Comparison of ENCODE assay signal across 9 mouse cellular contexts in the genomic region with DNA sequence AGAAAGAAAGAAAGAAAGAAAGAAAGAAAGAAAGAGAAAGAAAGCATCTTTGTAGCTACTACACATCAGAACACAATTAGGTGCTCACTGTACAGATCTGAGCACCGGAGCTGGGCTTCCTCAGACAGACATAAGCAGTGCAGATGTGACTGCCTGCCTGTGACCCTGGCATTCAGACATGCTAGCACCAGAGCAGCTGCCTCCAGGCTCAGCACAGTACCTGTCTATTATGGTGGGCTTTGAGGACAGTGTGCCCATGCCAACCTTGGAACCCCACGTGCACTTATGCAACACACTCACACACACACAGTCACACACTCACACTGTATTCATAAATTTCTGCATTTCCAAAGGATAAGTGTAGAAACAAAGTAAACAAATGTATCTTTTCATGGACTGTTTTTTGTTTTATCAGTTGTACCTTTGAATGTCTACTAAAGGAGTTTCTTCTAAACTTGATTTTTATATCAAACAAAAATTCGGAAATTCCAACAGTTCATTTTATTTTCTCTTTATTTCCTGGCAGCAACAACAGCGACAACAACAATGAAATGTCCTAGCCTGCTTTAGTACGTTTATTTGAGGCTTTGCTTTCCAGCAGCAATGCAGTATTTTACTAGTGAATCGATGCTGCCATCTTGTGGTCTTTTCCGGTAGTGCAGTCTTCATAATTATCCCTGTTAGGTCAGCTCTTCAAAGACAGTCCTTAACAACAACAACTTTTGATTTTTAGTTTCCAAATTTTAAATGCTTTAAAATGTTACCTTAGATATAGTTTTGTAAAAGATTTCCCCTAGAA. TPM values are rescaled to one million over a fixed set of nuclear protein-coding genes. Genes with fewer than 3 reads are reported as not detected.
DNase-seq lines count a peak whose midpoint lies in the region; ATAC-seq and TF ChIP-seq lines count a peak whose summit lies in the region.
"Had no signal": no experiment of that assay in that cellular context is flagged by ENCODE, and none has a peak within 500 bp of the region (broad histone marks: within the 10 kb centered on the region; RNA-seq: fewer than 3 reads in every experiment).

No protein-coding gene starts in this region.

- H3K4me3 ChIP-seq in heart, embryonic 13.5 days = no peak overlapping the region
- no peak overlapping the region for H3K4me3 ChIP-seq in kidney, embryonic 15.5 days (replicated peaks)
- H3K4me3 ChIP-seq in limb, embryonic 14.5 days (replicated peaks; ENCODE audit: low read length) = no peak overlapping the region
- H3K4me3 ChIP-seq in testis, adult 2 months (ENCODE audit: control insufficient read depth, low read depth, low read length) = no peak overlapping the region
- H3K4me3 ChIP-seq: stomach, embryonic 15.5 days had no signal

- no peaks in the 10 kb centered on the region for H3K9me3 ChIP-seq in heart, embryonic 13.5 days
- H3K9me3 ChIP-seq in kidney, embryonic 15.5 days (replicated peaks) = no peaks in the 10 kb centered on the region
- no peaks in the 10 kb centered on the region for H3K9me3 ChIP-seq in limb, embryonic 14.5 days (ENCODE audit: control insufficient read depth, low read length)
- H3K9me3 ChIP-seq: stomach, embryonic 15.5 days had no signal

- peaks cover 16% of the 10 kb centered on the region for H3K4me1 ChIP-seq in heart, embryonic 13.5 days
- H3K4me1 ChIP-seq in kidney, embryonic 15.5 days = no peaks in the 10 kb centered on the region
- H3K4me1 ChIP-seq in limb, embryonic 14.5 days (ENCODE audit: control insufficient read depth, insufficient read depth, low read length) = no peaks in the 10 kb centered on the region
- no peaks in the 10 kb centered on the region for H3K4me1 ChIP-seq in testis, adult 2 months (ENCODE audit: control insufficient read depth, insufficient read depth, low read length)
- H3K4me1 ChIP-seq: stomach, embryonic 15.5 days had no signal

- peak; percentile 94 for ATAC-seq in CD4-positive, CD25-positive, alpha-beta regulatory T cell, adult 4 months
- no peak; the same call in 1 of the 2 replicates for ATAC-seq in heart, embryonic 13.5 days (ENCODE audit: extremely low read depth, insufficient number of reproducible peaks, low FRiP score, low TSS enrichment)
- peak; percentile 90 for ATAC-seq in kidney, embryonic 15.5 days (replicated peaks; ENCODE audit: low FRiP score)
- peak; percentile 57; the same call in 1 of the 2 replicates for ATAC-seq in limb, embryonic 14.5 days (ENCODE audit: low FRiP score, low read depth)
- peak; percentile 68; the same call in 1 of the 2 replicates for ATAC-seq in monocyte, adult 5-6 weeks (replicated peaks; ENCODE audit: insufficient number of reproducible peaks, low FRiP score, low TSS enrichment, poor library complexity, severe bottlenecking)

- no peak overlapping the region for H3K27ac ChIP-seq in heart, embryonic 13.5 days (replicated peaks)
- H3K27ac ChIP-seq in kidney, embryonic 15.5 days = no peak overlapping the region
- no peak overlapping the region for H3K27ac ChIP-seq in limb, embryonic 14.5 days (replicated peaks; ENCODE audit: low read depth, low read length)
- no peak overlapping the region for H3K27ac ChIP-seq in testis, adult 2 months (ENCODE audit: control insufficient read depth, insufficient read depth, low read depth, low read length)
- H3K27ac ChIP-seq: stomach, embryonic 15.5 days had no signal

- WGBS in heart, embryonic 13.5 days = 11% methylated on average over 7 of the region's 7 CpGs
- 10% methylated on average over 7 of the region's 7 CpGs for WGBS in kidney, embryonic 15.5 days
- 8% methylated on average over 7 of the region's 7 CpGs for WGBS in limb, embryonic 14.5 days

- peak; percentile 7; the same call in 1 of the 2 replicates for TF ChIP-seq CTCF in testis, adult 2 months (IDR thresholded peaks at IDR 0.05; ENCODE audit: control insufficient read depth, insufficient read depth, insufficient replicate concordance, low read depth, low read length)

- H3K36me3 ChIP-seq in heart, embryonic 13.5 days = peaks cover 11% of the 10 kb centered on the region; the same call in 1 of the 2 replicates
- peaks cover 8% of the 10 kb centered on the region; the same call in 1 of the 2 replicates for H3K36me3 ChIP-seq in kidney, embryonic 15.5 days
- peaks cover 3% of the 10 kb centered on the region for H3K36me3 ChIP-seq in limb, embryonic 14.5 days (ENCODE audit: control insufficient read depth, insufficient read depth, low read length)
- no peaks in the 10 kb centered on the region for H3K36me3 ChIP-seq in testis, adult 2 months (ENCODE audit: control insufficient read depth, insufficient read depth, low read length)
- H3K36me3 ChIP-seq: stomach, embryonic 15.5 days had no signal

- no peak overlapping the region for H3K9ac ChIP-seq in heart, embryonic 13.5 days
- H3K9ac ChIP-seq in kidney, embryonic 15.5 days = no peak overlapping the region
- no peak overlapping the region for H3K9ac ChIP-seq in limb, embryonic 14.5 days (ENCODE audit: low read depth, low read length, severe bottlenecking)
- H3K9ac ChIP-seq: stomach, embryonic 15.5 days had no signal

- no peaks in the 10 kb centered on the region for H3K27me3 ChIP-seq in heart, embryonic 13.5 days (replicated peaks)
- no peaks in the 10 kb centered on the region for H3K27me3 ChIP-seq in kidney, embryonic 15.5 days
- H3K27me3 ChIP-seq in limb, embryonic 14.5 days (ENCODE audit: control insufficient read depth, insufficient read depth, low read length) = no peaks in the 10 kb centered on the region
- H3K27me3 ChIP-seq in testis, adult 2 months (ENCODE audit: control insufficient read depth, insufficient read depth, low read length) = no peaks in the 10 kb centered on the region
- H3K27me3 ChIP-seq: stomach, embryonic 15.5 days had no signal

- no peak for TF ChIP-seq POLR2A in limb, embryonic 14.5 days (IDR thresholded peaks at IDR 0.05; ENCODE audit: borderline replicate concordance, extremely low read depth, insufficient read depth, insufficient read length)
- no peak for TF ChIP-seq POLR2A in testis, adult 2 months (IDR thresholded peaks at IDR 0.05; ENCODE audit: control insufficient read depth, low read depth, low read length)

- peak overlapping the region; percentile 7; the same call in 1 of the 2 replicates for H3K4me2 ChIP-seq in heart, embryonic 13.5 days
- H3K4me2 ChIP-seq in kidney, embryonic 15.5 days = no peak overlapping the region
- no peak overlapping the region for H3K4me2 ChIP-seq in limb, embryonic 14.5 days (replicated peaks; ENCODE audit: low read depth, low read length, severe bottlenecking)
- H3K4me2 ChIP-seq: stomach, embryonic 15.5 days had no signal

- DNase-seq in adrenal gland, adult 8-10 months = peak; percentile 27
- peak; percentile 76 for DNase-seq in embryo, embryonic 9.5 days (ENCODE audit: extremely low spot score)
- DNase-seq in limb, embryonic 14.5 days (ENCODE audit: low spot score) = peak; percentile 93

RNA-seq across cellular contexts. Expression of a gene that starts 35.4 kb away (rescaled TPM):
- polyA plus RNA-seq in CD4-positive, CD25-positive, alpha-beta regulatory T cell, adult 4 months (2017; shearing (Covaris generic)) = 10 to 100 TPM; 26.1 to 32.5 TPM
- total RNA-seq in adrenal gland, adult 8-10 months (2022) = 10 to 100 TPM; 35.8 to 43.2 (median 42.1) TPM
- polyA plus RNA-seq in heart, embryonic 13.5 days (2015; fragmentation: Nextera tagmentation; extraction: Ambion mirVana) = 15.8 and 16.5 TPM in 2 replicates
- polyA plus RNA-seq in kidney, embryonic 15.5 days (2015; fragmentation: Nextera tagmentation; extraction: Ambion mirVana) = 26.9 and 27.9 TPM in 2 replicates
- polyA plus RNA-seq in limb, embryonic 14.5 days (2012; rRNA removed) = 28.2 and 37.3 TPM in 2 replicates
- 39.1 and 44.6 TPM in 2 replicates for polyA plus RNA-seq in limb, embryonic 14.5 days (2014; fragmentation: Nextera tagmentation; extraction: Ambion mirVana)
- 11.8 to 25.0 TPM (median 22.1 TPM) in 3 replicates for total RNA-seq in monocyte, adult 5-6 weeks (2017)
- polyA plus RNA-seq in testis, adult 2 months (2012; rRNA removed) = 7.9 and 8.8 TPM in 2 replicates

Comparison
In these comparisons a context has a peak if more than half of its experiments do, and no peak if none do; other contexts are left out.
1. DNase-seq: peak in every context shown above with its lines; median percentile 93 in limb, embryonic 14.5 days; 76 in embryo, embryonic 9.5 days; 27 in adrenal gland, adult 8-10 months.